In the genomic region with DNA sequence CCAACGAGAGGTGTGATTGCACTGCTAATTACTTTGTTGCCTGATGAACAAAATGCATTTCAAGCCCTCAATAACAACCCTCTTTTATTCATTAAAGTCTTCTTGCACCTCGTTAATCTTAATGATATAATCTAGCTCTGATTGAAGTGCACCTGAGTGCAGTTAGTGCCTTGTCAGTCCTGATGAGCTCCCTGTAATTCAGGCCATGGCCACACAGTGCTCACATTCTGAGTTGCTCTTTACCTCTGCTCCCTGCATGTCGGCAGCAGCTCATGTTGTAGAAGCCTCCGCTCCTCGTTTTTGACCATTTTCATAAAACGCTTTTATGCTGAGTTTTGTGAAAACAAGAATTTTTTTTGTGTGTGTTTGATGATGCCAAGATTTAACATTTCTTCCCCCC, we compare ENCODE assay signal across 24 mouse cellular contexts. TPM values are rescaled to one million over a fixed set of nuclear protein-coding genes. Genes with fewer than 3 reads are reported as not detected.
A peak's percentile ranks its signal among the peaks of the same experiment; 100 is the strongest.
DNase-seq lines count a peak whose midpoint lies in the region; ATAC-seq and TF ChIP-seq lines count a peak whose summit lies in the region.
"Had no signal": no experiment of that assay in that cellular context is flagged by ENCODE, and none has a peak within 500 bp of the region (broad histone marks: within the 10 kb centered on the region; RNA-seq: fewer than 3 reads in every experiment).

No protein-coding gene starts in this region.

- H3K9me3 ChIP-seq in hindbrain, postnatal 0 days (ENCODE audit: low read length), result no peaks in the 10 kb centered on the region
- H3K9me3 ChIP-seq in hindbrain, embryonic 12.5 days (replicated peaks), result no peaks in the 10 kb centered on the region
- H3K9me3 ChIP-seq in neural tube, embryonic 14.5 days (ENCODE audit: control insufficient read depth, low read length), result no peaks in the 10 kb centered on the region
- no peaks in the 10 kb centered on the region for H3K9me3 ChIP-seq in neural tube, embryonic 15.5 days (replicated peaks)
- H3K9me3 ChIP-seq: embryonic facial prominence, embryonic 10.5 days; G1E; heart, embryonic 13.5 days had no signal

- H3K36me3 ChIP-seq in hindbrain, postnatal 0 days (ENCODE audit: insufficient read depth, low read length), result no peaks in the 10 kb centered on the region
- H3K36me3 ChIP-seq in hindbrain, embryonic 12.5 days, result no peaks in the 10 kb centered on the region
- H3K36me3 ChIP-seq in neural tube, embryonic 14.5 days (ENCODE audit: control insufficient read depth, insufficient read depth, low read length), result no peaks in the 10 kb centered on the region
- H3K36me3 ChIP-seq in neural tube, embryonic 15.5 days, result no peaks in the 10 kb centered on the region
- H3K36me3 ChIP-seq: embryonic facial prominence, embryonic 10.5 days; G1E; heart, embryonic 13.5 days had no signal

- peak; percentile 22 for TF ChIP-seq CTCF in hindbrain, postnatal 0 days (IDR thresholded peaks at IDR 0.05; ENCODE audit: low read depth)

- ATAC-seq in hindbrain, postnatal 0 days, result no peak
- no peak for ATAC-seq in hindbrain, embryonic 12.5 days (ENCODE audit: low FRiP score)
- ATAC-seq in neural tube, embryonic 14.5 days (ENCODE audit: low read depth), result peak; percentile 66; the same call in 1 of the 2 replicates
- ATAC-seq in neural tube, embryonic 15.5 days (ENCODE audit: low FRiP score), result no peak
- ATAC-seq: CD4-positive, CD25-positive, alpha-beta regulatory T cell, adult 4 months; forebrain, embryonic 16.5 days; hindbrain, embryonic 16.5 days had no signal

- H3K4me3 ChIP-seq in hindbrain, postnatal 0 days (ENCODE audit: low read length), result no peak overlapping the region
- no peak overlapping the region for H3K4me3 ChIP-seq in hindbrain, embryonic 12.5 days
- no peak overlapping the region for H3K4me3 ChIP-seq in neural tube, embryonic 14.5 days (ENCODE audit: low read depth, low read length)
- no peak overlapping the region for H3K4me3 ChIP-seq in neural tube, embryonic 15.5 days (replicated peaks)
- H3K4me3 ChIP-seq: embryonic facial prominence, embryonic 10.5 days; heart, embryonic 13.5 days had no signal

- H3K4me1 ChIP-seq in hindbrain, postnatal 0 days (ENCODE audit: insufficient read depth, low read length), result no peaks in the 10 kb centered on the region
- H3K4me1 ChIP-seq in hindbrain, embryonic 12.5 days, result no peaks in the 10 kb centered on the region
- no peaks in the 10 kb centered on the region for H3K4me1 ChIP-seq in neural tube, embryonic 14.5 days (ENCODE audit: control insufficient read depth, insufficient read depth, low read length)
- no peaks in the 10 kb centered on the region for H3K4me1 ChIP-seq in neural tube, embryonic 15.5 days
- H3K4me1 ChIP-seq: heart, embryonic 13.5 days had no signal

- no peaks in the 10 kb centered on the region for H3K27me3 ChIP-seq in hindbrain, postnatal 0 days (ENCODE audit: insufficient read depth, low read length)
- H3K27me3 ChIP-seq in hindbrain, embryonic 12.5 days, result no peaks in the 10 kb centered on the region
- no peaks in the 10 kb centered on the region for H3K27me3 ChIP-seq in neural tube, embryonic 14.5 days (ENCODE audit: control insufficient read depth, insufficient read depth, low read length)
- H3K27me3 ChIP-seq in neural tube, embryonic 15.5 days (replicated peaks), result no peaks in the 10 kb centered on the region
- H3K27me3 ChIP-seq: heart, embryonic 13.5 days had no signal

- no peak overlapping the region for H3K4me2 ChIP-seq in hindbrain, postnatal 0 days (ENCODE audit: low read depth, low read length)
- no peak overlapping the region for H3K4me2 ChIP-seq in hindbrain, embryonic 12.5 days (replicated peaks)
- H3K4me2 ChIP-seq in neural tube, embryonic 14.5 days (ENCODE audit: low read depth, low read length), result no peak overlapping the region
- no peak overlapping the region for H3K4me2 ChIP-seq in neural tube, embryonic 15.5 days
- H3K4me2 ChIP-seq: heart, embryonic 13.5 days had no signal

- H3K9ac ChIP-seq in hindbrain, postnatal 0 days (replicated peaks; ENCODE audit: low read length), result no peak overlapping the region
- no peak overlapping the region for H3K9ac ChIP-seq in hindbrain, embryonic 12.5 days
- H3K9ac ChIP-seq in neural tube, embryonic 14.5 days (replicated peaks; ENCODE audit: low read depth, low read length), result no peak overlapping the region
- no peak overlapping the region for H3K9ac ChIP-seq in neural tube, embryonic 15.5 days (replicated peaks)
- H3K9ac ChIP-seq: heart, embryonic 13.5 days had no signal

- 74% methylated on average over 6 of the region's 6 CpGs for WGBS in hindbrain, postnatal 0 days
- WGBS in hindbrain, embryonic 12.5 days, result 78% methylated on average over 6 of the region's 6 CpGs
- 60% methylated on average over 6 of the region's 6 CpGs for WGBS in neural tube, embryonic 14.5 days
- WGBS in neural tube, embryonic 15.5 days, result 60% methylated on average over 6 of the region's 6 CpGs

- peak; percentile 14 for DNase-seq in embryo, embryonic 11 days
- DNase-seq in embryo, embryonic 10.5 days (ENCODE audit: low spot score), result no peak
- DNase-seq in hindbrain, postnatal 0 days (ENCODE audit: low spot score), result no peak
- DNase-seq in testis, postnatal 14 days (ENCODE audit: low spot score), result no peak
- DNase-seq: adrenal gland, adult 8-10 months; adrenal gland, postnatal 36 days; B cell, adult 2 months; cerebellum, adult 11-12 months; cerebellum, adult 9-10 months; cerebellum, postnatal 25 days; gastrocnemius, postnatal 36 days; heart, adult 11 months; heart, postnatal 36 days had no signal

- H3K27ac ChIP-seq in hindbrain, postnatal 0 days, result no peak overlapping the region
- no peak overlapping the region for H3K27ac ChIP-seq in hindbrain, embryonic 12.5 days
- no peak overlapping the region for H3K27ac ChIP-seq in neural tube, embryonic 14.5 days (ENCODE audit: low read depth, low read length)
- H3K27ac ChIP-seq in neural tube, embryonic 15.5 days (replicated peaks), result no peak overlapping the region
- H3K27ac ChIP-seq: embryonic facial prominence, embryonic 10.5 days; heart, embryonic 13.5 days had no signal

RNA-seq across cellular contexts. Expression of a gene that starts 16.2 kb away (rescaled TPM):
- 6.7 and 10.4 TPM in 2 replicates for total RNA-seq in hindbrain, postnatal 0 days (2014; rRNA removed)
- 14.9 and 15.1 TPM in 2 replicates for polyA plus RNA-seq in hindbrain, postnatal 0 days (2015; fragmentation: Nextera tagmentation; extraction: Ambion mirVana)
- 25.8 and 27.4 TPM in 2 replicates for polyA plus RNA-seq in hindbrain, embryonic 12.5 days (2016; fragmentation: Nextera tagmentation; extraction: Ambion mirVana)
- polyA plus RNA-seq in neural tube, embryonic 14.5 days (2014; fragmentation: Nextera tagmentation; extraction: Ambion mirVana), result 16.8 and 17.6 TPM in 2 replicates
- 18.7 and 19.7 TPM in 2 replicates for polyA plus RNA-seq in neural tube, embryonic 15.5 days (2015; fragmentation: Nextera tagmentation; extraction: Ambion mirVana)

RNA-seq across cellular contexts. Expression of a gene that starts 53.0 kb away (rescaled TPM):
- 2.3 TPM in 1 of 2 replicates, not detected in the other for total RNA-seq in hindbrain, postnatal 0 days (2014; rRNA removed)
- 0.11 and 0.19 TPM in 2 replicates for polyA plus RNA-seq in hindbrain, postnatal 0 days (2015; fragmentation: Nextera tagmentation; extraction: Ambion mirVana)
- not detected in 2 replicates for polyA plus RNA-seq in hindbrain, embryonic 12.5 days (2016; fragmentation: Nextera tagmentation; extraction: Ambion mirVana)
- polyA plus RNA-seq in neural tube, embryonic 14.5 days (2014; fragmentation: Nextera tagmentation; extraction: Ambion mirVana), result not detected in 2 replicates
- polyA plus RNA-seq in neural tube, embryonic 15.5 days (2015; fragmentation: Nextera tagmentation; extraction: Ambion mirVana), result 0.28 and 0.70 TPM in 2 replicates
- total RNA-seq: adrenal gland, adult 8-10 months; adrenal gland, postnatal 36 days; G1E had no signal
- polyA plus RNA-seq: CD4-positive, CD25-positive, alpha-beta regulatory T cell, adult 4 months; cortical plate, adult 2 months; embryonic facial prominence, embryonic 10.5 days; forebrain, embryonic 16.5 days; G1E; hindbrain, embryonic 11.5 days had no signal
